Mouse (Mus musculus) stomach, postnatal 0 days (tissue): ENCODE results near the gene Npdc1. TPM values are rescaled to one million over a fixed set of nuclear protein-coding genes. Genes with fewer than 3 reads are reported as not detected.

Experiments
- ATAC-seq: fragments of 200-750 bp; cut with Nextera tagmentation; 2 replicates; pipeline ENCODE4 v1.8.0; 2017; ENCODE audit not compliant: low FRiP score, low TSS enrichment
- DNase-seq: peaks from one replicate; pipeline ENCODE4 v3.0.0-alpha.2; 2016; ENCODE audit warnings: low spot score
- H3K27ac ChIP-seq: fragments of 300-500 bp; sonication (generic); replicated peaks from 2 replicates; pipeline ENCODE4 v1.5.1; 2014; ENCODE audit warnings: mild to moderate bottlenecking, control low read depth
- H3K27me3 ChIP-seq: fragments of 300-500 bp; sonication (generic); 2 replicates; pipeline ENCODE4 v1.6.1; 2014; ENCODE audit warnings: low read length; ENCODE audit not compliant: control insufficient read depth, insufficient read depth
- H3K36me3 ChIP-seq: fragments of 300-500 bp; sonication (generic); 2 replicates; pipeline ENCODE4 v1.6.1; 2014; ENCODE audit warnings: low read length, mixed read lengths; ENCODE audit not compliant: control insufficient read depth, insufficient read depth
- H3K4me1 ChIP-seq: fragments of 300-500 bp; sonication (generic); replicated peaks from 2 replicates; pipeline ENCODE4 v1.6.1; 2014; ENCODE audit warnings: antibody characterized with exemption; ENCODE audit not compliant: control insufficient read depth, insufficient read depth
- H3K4me2 ChIP-seq: fragments of 300-500 bp; sonication (generic); replicated peaks from 2 replicates; pipeline ENCODE4 v1.6.1; 2014; ENCODE audit warnings: low read depth, mild to moderate bottlenecking, control low read depth, moderate library complexity
- H3K4me3 ChIP-seq: fragments of 300-500 bp; sonication (generic); 2 replicates; pipeline ENCODE4 v1.5.1; 2014; ENCODE audit warnings: low read depth, low read length, control low read depth
- H3K9ac ChIP-seq: fragments of 300-500 bp; sonication (generic); 2 replicates; pipeline ENCODE4 v1.6.1; 2014; ENCODE audit warnings: mild to moderate bottlenecking, low read length, control low read depth, mixed read lengths
- H3K9me3 ChIP-seq: fragments of 300-500 bp; sonication (generic); 2 replicates; pipeline ENCODE4 v1.6.1; 2016; ENCODE audit warnings: low read length; ENCODE audit not compliant: control insufficient read depth
- CTCF ChIP-seq: IDR thresholded peaks from 2 replicates; pipeline ENCODE4 v1.5.1; 2016; ENCODE audit warnings: antibody characterized with exemption, low read depth, mild to moderate bottlenecking, moderate library complexity
- EP300 ChIP-seq: optimal IDR thresholded peaks from 2 replicates; pipeline ENCODE3; 2016; ENCODE audit warnings: antibody characterized with exemption
- WGBS: fragments of 180-500 bp; shearing (Covaris S2); extraction: QIAGEN DNeasy Blood & Tissue Kit; methylation state at CpG from one replicate; pipeline ENCODE4 v1.1.7; 2014; 5-methylcytosine and 5-hydroxymethylcytosine counted together
- polyA plus RNA-seq: library from polyadenylated mRNA; unstranded; fragments of >200 nt; fragmentation: Nextera tagmentation; extraction: Ambion mirVana; gene quantifications from 2 replicates; pipeline ENCODE4 v1.2.1, GENCODE M21; 2015

Gene Npdc1
- polyA plus RNA-seq, 1 experiment from 2014 or later = 53.0 TPM

DNA sequence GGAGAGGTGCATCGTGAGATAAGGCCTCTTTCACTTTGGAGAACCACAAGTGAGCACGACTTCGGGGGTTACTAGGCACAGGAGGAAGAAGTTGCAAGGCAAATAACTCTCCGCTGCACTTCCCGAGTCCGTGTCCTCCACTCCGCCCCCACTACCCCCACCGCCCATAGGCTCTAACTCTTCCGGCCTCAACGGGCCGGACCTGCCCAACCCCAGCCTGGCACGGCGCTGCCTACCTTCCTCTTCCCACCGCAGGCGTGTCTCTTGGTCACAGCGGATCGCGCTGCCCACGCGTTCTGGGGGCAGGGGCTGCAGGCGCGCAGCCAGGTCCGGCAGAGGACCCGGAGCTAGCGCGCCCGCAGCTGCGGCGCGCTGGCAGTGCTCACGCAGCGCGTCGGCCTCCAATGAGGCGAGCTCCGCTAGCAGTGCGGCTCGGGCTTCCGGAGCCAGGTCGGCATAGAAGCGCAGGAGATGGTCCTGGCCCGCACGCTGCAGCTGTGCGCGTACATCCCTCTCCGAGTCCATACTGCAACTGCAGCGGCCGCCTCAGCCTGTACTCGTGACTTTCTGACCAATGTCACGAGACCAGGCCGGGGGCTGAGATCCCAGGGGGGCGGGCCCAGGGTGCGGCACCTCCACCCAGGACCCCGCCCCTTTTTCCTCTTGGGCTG, 33.9 kb upstream of the Npdc1 start, which contains the start of gene Uap1l1:
Gene Uap1l1 (minus strand): TSS at position 592 of the 671 bp plus-strand sequence.
- H3K36me3 ChIP-seq = peaks cover 3% of the 10 kb centered on the region; the same call in 1 of the 2 replicates
- peak; percentile 75 for ATAC-seq
- H3K9ac ChIP-seq = peak within 1 kb of the TSS; percentile 73
- H3K27me3 ChIP-seq = no peaks in the 10 kb centered on the region
- peak within 1 kb of the TSS; percentile 68 for H3K4me3 ChIP-seq
- H3K4me2 ChIP-seq = peak within 1 kb of the TSS; percentile 95
- DNase-seq = peak; percentile 89
- peak within 1 kb of the TSS; percentile 78 for H3K27ac ChIP-seq
- TF ChIP-seq EP300 (no peak), CTCF (no peak)
- under 1% methylated on average over 54 of the region's 54 CpGs for WGBS
- no peaks in the 10 kb centered on the region for H3K9me3 ChIP-seq
- H3K4me1 ChIP-seq = peaks cover 3% of the 10 kb centered on the region; the same call in 1 of the 2 replicates

DNA sequence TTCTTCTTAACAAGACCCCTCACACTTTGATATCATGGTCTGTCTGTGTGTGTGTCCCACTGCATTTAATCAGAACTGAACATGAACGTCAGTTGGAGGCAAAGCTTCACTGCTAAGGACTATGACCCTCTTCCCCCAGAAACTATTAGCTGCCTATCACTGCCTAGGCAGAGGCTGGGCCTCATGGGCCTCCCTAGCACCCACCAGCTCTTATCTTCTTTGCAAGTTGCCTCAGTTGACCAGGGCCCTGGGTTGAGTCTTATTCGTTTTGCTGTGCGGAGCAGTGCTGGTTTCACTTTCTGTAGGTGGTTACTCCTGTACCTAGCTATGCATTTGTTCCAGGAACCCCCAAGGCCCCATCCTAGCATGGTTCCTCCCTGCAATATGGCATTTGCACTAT, 29.2 kb upstream of the Npdc1 start:
- no peak overlapping the region for H3K27ac ChIP-seq
- H3K9ac ChIP-seq = no peak overlapping the region
- H3K4me1 ChIP-seq = peaks cover 11% of the 10 kb centered on the region
- TF ChIP-seq EP300 (no peak), CTCF (no peak)
- no peak for DNase-seq
- no peak overlapping the region for H3K4me3 ChIP-seq
- 84% methylated on average over 3 of the region's 3 CpGs for whole genome bisulfite sequencing
- H3K9me3 ChIP-seq = no peaks in the 10 kb centered on the region
- no peak for ATAC-seq
- H3K4me2 ChIP-seq = no peak overlapping the region
- H3K27me3 ChIP-seq = no peaks in the 10 kb centered on the region
- no peaks in the 10 kb centered on the region for H3K36me3 ChIP-seq

DNA sequence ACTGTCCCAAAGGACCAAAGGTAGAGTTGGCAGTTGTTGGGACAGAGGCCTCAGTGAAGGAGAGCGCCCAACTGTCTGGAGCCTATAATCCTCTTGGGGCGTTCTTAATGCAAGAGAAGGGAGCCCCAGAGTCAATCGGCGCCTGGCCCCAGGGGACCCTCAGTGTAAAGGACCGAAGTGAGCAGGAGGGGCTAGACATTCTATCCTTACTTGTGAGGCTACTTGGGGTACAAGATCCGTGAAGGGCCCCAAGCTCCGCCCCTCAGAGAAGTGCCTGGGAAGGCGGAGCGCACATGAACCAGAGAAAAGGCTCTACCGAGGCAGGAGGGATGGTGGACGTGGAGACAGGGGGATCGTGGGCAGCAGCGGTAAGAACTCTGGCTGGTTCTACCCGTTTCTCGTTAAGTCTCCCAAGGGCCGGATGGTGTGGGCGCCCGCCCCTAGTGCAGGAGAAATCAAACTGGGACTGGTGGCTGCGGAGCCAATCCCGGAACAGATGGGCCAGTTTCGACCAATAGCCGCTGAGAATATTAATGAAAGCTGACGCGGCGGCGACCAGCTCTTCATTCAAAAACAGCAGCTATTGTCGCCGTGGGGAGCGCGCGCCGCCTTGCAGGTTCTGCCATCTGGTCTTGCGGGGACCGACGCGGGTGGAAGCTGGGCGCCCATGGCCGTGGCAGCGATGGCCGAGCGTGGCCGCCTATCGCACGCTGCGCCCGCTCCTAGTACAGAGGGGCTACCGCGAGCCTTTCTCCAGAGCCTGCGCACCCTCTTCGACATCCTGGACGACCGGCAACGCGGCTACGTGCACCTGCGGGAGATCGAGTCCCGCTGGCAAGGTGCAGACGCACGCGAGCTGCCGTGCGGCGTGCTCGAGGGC, 27.1 kb upstream of the Npdc1 start, which contains the start of gene Sapcd2:
Gene Sapcd2 (plus strand): TSS at position 558 of the 880 bp plus-strand sequence.
- TF ChIP-seq EP300 (no peak), CTCF (no peak)
- WGBS = under 1% methylated on average over 65 of the region's 65 CpGs

DNA sequence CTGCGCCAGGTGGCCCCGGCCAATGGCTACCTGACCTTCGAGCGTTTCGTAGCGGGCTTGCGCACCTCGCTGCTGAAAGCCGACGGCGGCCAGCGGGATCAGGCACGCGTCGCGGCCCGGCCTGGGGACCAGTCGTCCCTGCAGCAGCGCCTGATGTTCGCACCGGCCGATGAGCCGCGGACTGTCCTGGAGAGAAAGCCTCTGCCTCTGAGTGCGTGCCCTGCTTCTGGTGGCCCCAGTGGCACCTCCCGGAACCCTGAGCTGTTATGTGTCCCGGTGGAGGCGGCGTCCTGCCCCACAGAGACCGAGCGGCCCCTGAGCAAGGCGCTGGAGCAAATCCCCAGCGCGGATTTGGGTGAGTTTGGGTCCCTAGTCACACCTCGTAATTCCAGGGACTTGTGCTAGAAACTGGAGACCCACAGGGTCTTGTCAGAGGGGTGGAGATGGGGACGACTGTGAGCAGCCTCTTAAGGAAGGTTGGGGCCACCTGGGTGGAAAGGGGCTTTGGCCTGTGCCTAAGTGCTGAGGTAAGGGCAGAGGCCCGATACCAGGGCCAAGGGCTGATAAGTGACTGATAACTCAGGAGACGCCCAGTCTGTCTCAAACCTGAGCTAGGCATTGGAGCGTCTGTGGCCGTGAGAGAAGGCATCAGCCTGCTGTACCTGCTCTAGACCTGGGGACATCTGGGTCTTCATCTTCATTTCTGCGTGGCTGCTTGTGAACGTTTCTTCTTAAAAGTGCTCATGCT, 26.3 kb upstream of the Npdc1 start:
- TF ChIP-seq EP300 = no peak
- no peak for TF ChIP-seq CTCF
- Histone ChIP-seq H3K27me3 (no peaks in the 10 kb centered on the region), H3K9me3 (no peaks in the 10 kb centered on the region), H3K4me2 (peak overlapping the region; percentile 99), H3K36me3 (no peaks in the 10 kb centered on the region), H3K9ac (peak overlapping the region; percentile 64), H3K27ac (0 out of 2 replicates have a peak overlapping the region, but pooled peaks have one; percentile 24), H3K4me3 (peak overlapping the region; percentile 66), H3K4me1 (peaks cover 11% of the 10 kb centered on the region)
- 2% methylated on average over 42 of the region's 42 CpGs for WGBS
- ATAC-seq (no peak), DNase-seq (no peak)

More for the DNA sequence above, 27.1 kb upstream of the Npdc1 start, which contains the start of gene Sapcd2:
- H3K4me3 ChIP-seq = peak within 1 kb of the TSS; percentile 66
- ATAC-seq = peak; percentile 83
- H3K9me3 ChIP-seq = no peaks in the 10 kb centered on the region
- peaks cover 11% of the 10 kb centered on the region for H3K4me1 ChIP-seq
- H3K27me3 ChIP-seq = no peaks in the 10 kb centered on the region
- H3K36me3 ChIP-seq = no peaks in the 10 kb centered on the region
- peak within 1 kb of the TSS; percentile 99 for H3K4me2 ChIP-seq
- DNase-seq = peak; percentile 90
- H3K9ac ChIP-seq = peak within 1 kb of the TSS; percentile 64
- peak within 1 kb of the TSS; percentile 35; the same call in 1 of the 2 replicates for H3K27ac ChIP-seq

DNA sequence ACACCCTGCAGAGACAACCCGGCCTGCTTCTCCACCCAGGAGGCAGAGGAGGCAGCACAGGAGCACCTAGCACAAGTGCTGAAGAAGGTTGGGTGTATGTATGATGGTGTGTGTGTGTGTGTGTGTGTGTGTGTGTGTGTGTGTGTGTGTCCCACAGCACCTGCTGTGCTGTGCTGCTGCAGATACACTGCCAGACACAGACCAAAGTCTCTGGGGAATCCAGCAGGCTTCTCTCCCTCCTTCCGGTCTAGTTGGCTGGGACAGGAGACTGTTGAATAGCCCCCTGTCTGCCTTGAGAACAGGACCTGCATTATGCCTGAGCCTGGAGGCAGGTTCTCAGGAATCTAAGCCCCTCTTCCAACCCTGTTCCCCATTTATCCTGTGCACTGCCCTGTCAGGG, 25.7 kb upstream of the Npdc1 start:
- Histone ChIP-seq H3K4me2 (peak overlapping the region; percentile 99), H3K4me1 (peaks cover 11% of the 10 kb centered on the region), H3K4me3 (peak overlapping the region; percentile 66), H3K36me3 (no peaks in the 10 kb centered on the region), H3K9me3 (no peaks in the 10 kb centered on the region), H3K27me3 (no peaks in the 10 kb centered on the region), H3K9ac (peak overlapping the region; percentile 45; the same call in 1 of the 2 replicates), H3K27ac (no peak overlapping the region)
- TF ChIP-seq CTCF (no peak), EP300 (no peak)
- WGBS = 46% methylated on average over 2 of the region's 2 CpGs
- ATAC-seq (no peak), DNase-seq (no peak)
